Mouse (Mus musculus) heart, postnatal 0 days (tissue): ENCODE measurements around the gene Gm49395.

Experiments used
- CTCF ChIP-seq: IDR thresholded peaks from 2 replicates; pipeline ENCODE4 v1.5.1; 2016; ENCODE audit warnings: antibody characterized with exemption, control low read depth, low read depth
- EP300 ChIP-seq: IDR thresholded peaks from 2 replicates; pipeline ENCODE4 v1.6.1; 2016; ENCODE audit warnings: antibody characterized with exemption, low read depth

- TF ChIP-seq CTCF (no peak), EP300 (no peak)
Measured at GRCm38 (mm10) chr13:115100381-115101177, 1.1 kb downstream of the Gm49395 start.
